Mouse (Mus musculus): ENCODE results near the gene Tns3. TPM values are rescaled to one million over a fixed set of nuclear protein-coding genes. Genes with fewer than 3 reads are reported as not detected.

Tns3 gene
- total and polyA plus RNA-seq, 3 experiments = not detected

DNA sequence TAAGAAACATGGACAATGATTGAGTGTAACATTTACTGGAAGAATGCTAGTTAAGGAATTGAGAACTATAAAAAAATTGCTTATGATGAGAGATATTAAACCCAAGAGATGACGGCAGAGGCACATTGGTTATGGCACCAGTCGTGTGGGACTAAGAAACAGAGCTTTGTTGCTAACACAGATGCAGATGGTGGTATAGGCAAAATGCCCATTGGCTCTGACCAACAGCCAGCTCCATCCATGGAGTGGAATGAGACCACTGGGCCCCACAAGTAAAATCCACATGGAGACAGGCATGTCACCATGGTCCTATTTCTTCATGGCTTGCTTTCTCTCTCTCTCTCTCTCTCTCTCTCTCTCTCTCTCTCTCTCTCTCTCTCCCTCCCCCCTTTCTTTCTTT, 223.6 kb downstream of the Tns3 start:
- no peak overlapping the region for H3K27ac ChIP-seq (ENCODE audit: control insufficient read depth, low read depth, low read length)
- no peak overlapping the region for H3K4me3 ChIP-seq (ENCODE audit: control insufficient read depth in 1 of 2, insufficient read depth in 1 of 2, low read depth in 2 of 2, low read length in 2 of 2)
- no peaks in the 10 kb centered on the region for H3K27me3 ChIP-seq (ENCODE audit: control insufficient read depth in 1 of 2, insufficient read depth in 2 of 2, low read length in 2 of 2)
- TF ChIP-seq USF1 (IDR thresholded peaks at IDR 0.05; ENCODE audit: low read depth, low read length) = no peak
- no peak for TF ChIP-seq ZC3H11A (IDR thresholded peaks at IDR 0.05; ENCODE audit: low read depth, low read length)
- no peak for TF ChIP-seq POLR2A (IDR thresholded peaks at IDR 0.05; ENCODE audit: control insufficient read depth in 1 of 2, insufficient read depth in 1 of 2, low read depth in 1 of 2, low read length in 2 of 2, poor library complexity in 1 of 2)
- no peak for TF ChIP-seq MAFK (IDR thresholded peaks at IDR 0.05; ENCODE audit: borderline replicate concordance, low read depth, low read length)
- TF ChIP-seq JUND (IDR thresholded peaks at IDR 0.05; ENCODE audit: low read depth, low read length) = no peak
- no peak for TF ChIP-seq ZMIZ1 (IDR thresholded peaks at IDR 0.05; ENCODE audit: low read depth, low read length)
- no peak for TF ChIP-seq MAX (IDR thresholded peaks at IDR 0.05; ENCODE audit: low read length)
- TF ChIP-seq KAT2A (conservative IDR thresholded peaks at IDR 0.05; ENCODE audit: low read depth, low read length) = no peak
- no peak for TF ChIP-seq HCFC1 (IDR thresholded peaks at IDR 0.05; ENCODE audit: low read depth, low read length)
- TF ChIP-seq USF2 (IDR thresholded peaks at IDR 0.05; ENCODE audit: borderline replicate concordance in 1 of 2, insufficient read depth in 1 of 2, low read depth in 1 of 2, low read length in 2 of 2) = no peak
- no peak for TF ChIP-seq MYB (IDR thresholded peaks at IDR 0.05; ENCODE audit: low read depth, low read length)
- TF ChIP-seq ELF1 (IDR thresholded peaks at IDR 0.05; ENCODE audit: low read depth, low read length) = no peak
- TF ChIP-seq EP300 (IDR thresholded peaks at IDR 0.05; ENCODE audit: low read depth in 1 of 2, low read length in 2 of 2) = no peak
- no peak for TF ChIP-seq TCF12 (IDR thresholded peaks at IDR 0.05; ENCODE audit: low read depth, low read length)
- no peak for TF ChIP-seq GABPA (IDR thresholded peaks at IDR 0.05; ENCODE audit: low read depth, low read length)
- no peak for TF ChIP-seq POLR2AphosphoS5 (IDR thresholded peaks at IDR 0.05; ENCODE audit: borderline replicate concordance, low read depth, low read length)
- no peak for TF ChIP-seq RCOR1 (IDR thresholded peaks at IDR 0.05; ENCODE audit: low read depth, low read length)
- no peak overlapping the region for H3K9ac ChIP-seq (ENCODE audit: control insufficient read depth, low read depth, low read length, poor library complexity, severe bottlenecking)
- no peaks in the 10 kb centered on the region for H3K36me3 ChIP-seq (ENCODE audit: control insufficient read depth in 1 of 2, insufficient read depth in 2 of 2, low read length in 2 of 2)
- no peaks in the 10 kb centered on the region for H3K9me3 ChIP-seq (replicated peaks; ENCODE audit: insufficient read depth, low read length)
- H3K79me2 ChIP-seq (ENCODE audit: control insufficient read depth, insufficient read depth, low read length, poor library complexity) = no peaks in the 10 kb centered on the region
- no peak for DNase-seq (ENCODE audit: low read depth, low spot score)
- H3K4me1 ChIP-seq (ENCODE audit: control insufficient read depth in 1 of 2, insufficient read depth in 2 of 2, low read length in 2 of 2) = no peaks in the 10 kb centered on the region

DNA sequence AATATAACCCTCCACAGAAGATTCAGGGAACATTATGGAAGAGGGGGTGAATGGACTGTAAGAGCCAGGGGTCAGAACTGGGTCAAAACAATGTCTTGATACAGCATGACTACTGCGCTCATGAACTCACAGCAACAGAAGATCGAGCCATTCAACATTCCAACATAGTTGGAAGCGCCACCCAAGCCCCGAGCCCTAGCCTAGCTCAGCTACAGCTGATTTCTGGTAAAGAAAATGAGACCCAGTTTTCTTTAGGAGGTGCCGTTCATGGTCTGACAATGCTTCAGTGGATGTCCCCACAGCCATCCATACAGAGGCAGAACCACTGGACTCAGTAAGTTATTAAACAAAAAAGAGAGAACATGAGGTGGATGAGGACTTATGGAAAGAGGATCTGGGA, 224.1 kb downstream of the Tns3 start:
- Histone ChIP-seq H3K27me3 (ENCODE audit: control insufficient read depth in 1 of 2, insufficient read depth in 2 of 2, low read length in 2 of 2) (no peaks in the 10 kb centered on the region), H3K4me3 (ENCODE audit: control insufficient read depth in 1 of 2, insufficient read depth in 1 of 2, low read depth in 2 of 2, low read length in 2 of 2) (no peak overlapping the region), H3K9me3 (replicated peaks; ENCODE audit: insufficient read depth, low read length) (no peaks in the 10 kb centered on the region), H3K9ac (ENCODE audit: control insufficient read depth, low read depth, low read length, poor library complexity, severe bottlenecking) (no peak overlapping the region), H3K36me3 (ENCODE audit: control insufficient read depth in 1 of 2, insufficient read depth in 2 of 2, low read length in 2 of 2) (no peaks in the 10 kb centered on the region), H3K27ac (ENCODE audit: control insufficient read depth, low read depth, low read length) (no peak overlapping the region), H3K4me1 (ENCODE audit: control insufficient read depth in 1 of 2, insufficient read depth in 2 of 2, low read length in 2 of 2) (no peaks in the 10 kb centered on the region), H3K79me2 (ENCODE audit: control insufficient read depth, insufficient read depth, low read length, poor library complexity) (no peaks in the 10 kb centered on the region)
- TF ChIP-seq EP300 (IDR thresholded peaks at IDR 0.05; ENCODE audit: low read depth in 1 of 2, low read length in 2 of 2) (no peak), E2F4 (IDR thresholded peaks at IDR 0.05; ENCODE audit: borderline replicate concordance, low read depth, low read length) (no peak), GATA1 (IDR thresholded peaks at IDR 0.05; ENCODE audit: low read depth, low read length) (no peak), USF1 (IDR thresholded peaks at IDR 0.05; ENCODE audit: low read depth, low read length) (no peak), ZC3H11A (IDR thresholded peaks at IDR 0.05; ENCODE audit: low read depth, low read length) (no peak), ZNF384 (IDR thresholded peaks at IDR 0.05; ENCODE audit: low read depth, low read length) (no peak), POLR2AphosphoS2 (IDR thresholded peaks at IDR 0.05; ENCODE audit: low read length) (no peak), MYB (IDR thresholded peaks at IDR 0.05; ENCODE audit: low read depth, low read length) (no peak), CTCF (IDR thresholded peaks at IDR 0.05 in 2 of 3, conservative IDR thresholded peaks at IDR 0.05 in 1 of 3; ENCODE audit: control insufficient read depth in 1 of 3, insufficient read depth in 1 of 3, low read depth in 2 of 3, low read length in 3 of 3, poor library complexity in 1 of 3, severe bottlenecking in 1 of 3) (no peak), USF2 (IDR thresholded peaks at IDR 0.05; ENCODE audit: borderline replicate concordance in 1 of 2, insufficient read depth in 1 of 2, low read depth in 1 of 2, low read length in 2 of 2) (no peak), MYC (IDR thresholded peaks at IDR 0.05; ENCODE audit: low read depth, low read length) (no peak), HCFC1 (IDR thresholded peaks at IDR 0.05; ENCODE audit: low read depth, low read length) (no peak), POLR2AphosphoS5 (IDR thresholded peaks at IDR 0.05; ENCODE audit: borderline replicate concordance, low read depth, low read length) (no peak), GABPA (IDR thresholded peaks at IDR 0.05; ENCODE audit: low read depth, low read length) (no peak), JUND (IDR thresholded peaks at IDR 0.05; ENCODE audit: low read depth, low read length) (no peak), MAX (IDR thresholded peaks at IDR 0.05; ENCODE audit: low read length) (no peak), SIN3A (IDR thresholded peaks at IDR 0.05; ENCODE audit: low read length) (no peak), NELFE (IDR thresholded peaks at IDR 0.05; ENCODE audit: low read depth, low read length) (no peak)
- DNase-seq (ENCODE audit: low read depth, low spot score) = no peak

Measured in MEL (cell line).